ENCODE assay signal across 8 mouse cellular contexts in the genomic region with DNA sequence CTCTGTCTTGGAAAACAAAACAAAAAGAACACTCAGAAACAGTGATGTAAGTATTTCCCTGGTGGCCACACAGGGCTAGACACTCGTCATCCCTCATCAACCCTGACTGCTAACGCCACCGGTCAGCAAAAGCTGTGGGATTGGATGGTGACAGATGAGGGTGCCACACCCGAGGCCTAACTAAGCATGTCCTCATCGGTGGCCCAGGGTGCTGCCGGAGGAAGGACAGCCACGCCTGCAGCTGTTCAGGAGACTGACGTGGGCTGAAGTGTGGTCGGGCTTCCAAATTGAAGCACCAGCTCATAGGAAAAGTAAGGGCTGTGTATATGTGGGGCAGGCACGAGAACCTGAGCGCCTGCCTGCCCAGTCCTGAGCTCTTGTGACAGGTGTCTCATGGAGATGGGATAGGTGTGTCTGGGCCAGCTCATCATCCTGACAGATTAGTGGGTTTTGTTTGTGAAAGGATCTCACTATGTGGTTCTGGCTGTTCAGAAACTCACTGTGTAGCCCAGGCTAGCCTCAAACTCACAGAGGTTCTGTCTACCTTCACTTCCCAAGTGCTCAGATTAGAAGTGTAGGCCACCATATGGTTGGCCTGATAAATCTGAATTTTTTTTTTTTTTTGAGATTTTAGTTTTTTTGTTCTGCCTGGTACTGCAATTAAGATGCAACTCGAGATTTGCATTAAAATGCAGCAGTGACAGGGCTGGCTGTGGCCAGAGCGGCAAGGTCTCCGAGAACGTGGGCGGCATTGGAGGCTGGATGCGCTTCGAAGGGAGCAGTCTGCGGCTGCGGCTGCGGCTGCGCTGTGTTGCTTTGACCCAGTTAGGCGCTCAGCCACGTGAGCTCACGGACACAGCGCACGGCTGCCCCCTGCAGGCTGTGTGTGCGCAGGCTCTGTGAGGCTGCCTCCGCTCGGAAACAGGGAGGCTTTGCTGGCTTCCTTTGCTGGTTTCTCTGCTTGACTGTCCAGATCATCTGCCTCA. TPM values are rescaled to one million over a fixed set of nuclear protein-coding genes. Genes with fewer than 3 reads are reported as not detected.
DNase-seq lines count a peak whose midpoint lies in the region; ATAC-seq and TF ChIP-seq lines count a peak whose summit lies in the region.

No protein-coding gene starts in this region.

- no peaks in the 10 kb centered on the region for H3K9me3 ChIP-seq in heart, embryonic 13.5 days
- H3K9me3 ChIP-seq in kidney, postnatal 0 days (replicated peaks; ENCODE audit: low read length) = no peaks in the 10 kb centered on the region
- H3K9me3 ChIP-seq in liver, embryonic 12.5 days (replicated peaks) = no peaks in the 10 kb centered on the region
- no peaks in the 10 kb centered on the region for H3K9me3 ChIP-seq in stomach, embryonic 14.5 days (ENCODE audit: control insufficient read depth, low read depth, low read length)

- H3K4me3 ChIP-seq in heart, embryonic 13.5 days = 0 out of 2 replicates have a peak overlapping the region, but pooled peaks have one; percentile 26
- no peak overlapping the region for H3K4me3 ChIP-seq in kidney, postnatal 0 days (replicated peaks; ENCODE audit: low read depth, low read length)
- no peak overlapping the region for H3K4me3 ChIP-seq in liver, embryonic 12.5 days
- 0 out of 2 replicates have a peak overlapping the region, but pooled peaks have one; percentile 3 for H3K4me3 ChIP-seq in stomach, embryonic 14.5 days (ENCODE audit: low read depth, low read length)

- H3K4me2 ChIP-seq in heart, embryonic 13.5 days = peak overlapping the region; percentile 58
- H3K4me2 ChIP-seq in kidney, postnatal 0 days (ENCODE audit: low read length) = no peak overlapping the region
- H3K4me2 ChIP-seq in liver, embryonic 12.5 days = peak overlapping the region; percentile 38
- 0 out of 2 replicates have a peak overlapping the region, but pooled peaks have one; percentile 20 for H3K4me2 ChIP-seq in stomach, embryonic 14.5 days (replicated peaks; ENCODE audit: low read depth, low read length)

- peaks cover 28% of the 10 kb centered on the region for H3K36me3 ChIP-seq in heart, embryonic 13.5 days
- no peaks in the 10 kb centered on the region for H3K36me3 ChIP-seq in kidney, postnatal 0 days (ENCODE audit: insufficient read depth, low read length)
- H3K36me3 ChIP-seq in liver, embryonic 12.5 days = peaks cover 38% of the 10 kb centered on the region
- no peaks in the 10 kb centered on the region; the same call in 1 of the 2 replicates for H3K36me3 ChIP-seq in stomach, embryonic 14.5 days (ENCODE audit: control insufficient read depth, insufficient read depth, low read length)

- peak; percentile 96 for DNase-seq in CD4-positive, CD25-positive, alpha-beta regulatory T cell, adult 2 months (ENCODE audit: low read depth, low spot score)
- DNase-seq in brain, embryonic 14.5 days (ENCODE audit: low read depth) = peak; percentile 97
- DNase-seq in kidney, postnatal 0 days (ENCODE audit: low spot score) = peak; percentile 94
- DNase-seq in natural killer cell, adult 2 months (ENCODE audit: low spot score in 2 of 2) = peak; percentile 61 to 81

- no peaks in the 10 kb centered on the region for H3K27me3 ChIP-seq in heart, embryonic 13.5 days (replicated peaks)
- no peaks in the 10 kb centered on the region for H3K27me3 ChIP-seq in kidney, postnatal 0 days (ENCODE audit: insufficient read depth, low read length)
- no peaks in the 10 kb centered on the region for H3K27me3 ChIP-seq in liver, embryonic 12.5 days (replicated peaks)
- H3K27me3 ChIP-seq in stomach, embryonic 14.5 days (ENCODE audit: control insufficient read depth, insufficient read depth, low read length) = no peaks in the 10 kb centered on the region

- ATAC-seq in erythroid progenitor cell, adult 5-6 weeks (replicated peaks; ENCODE audit: low FRiP score, poor library complexity, severe bottlenecking) = peak; percentile 94
- ATAC-seq in heart, embryonic 13.5 days (ENCODE audit: extremely low read depth, insufficient number of reproducible peaks, low FRiP score, low TSS enrichment) = peak; percentile 49; the same call in 1 of the 2 replicates
- peak; percentile 90 for ATAC-seq in kidney, postnatal 0 days (replicated peaks; ENCODE audit: low FRiP score, low read depth)
- peak; percentile 84 for ATAC-seq in liver, embryonic 12.5 days
- ATAC-seq in stomach, embryonic 14.5 days (ENCODE audit: insufficient number of reproducible peaks, insufficient read depth, low FRiP score, low read depth) = peak; percentile 88

- H3K4me1 ChIP-seq in heart, embryonic 13.5 days = peaks cover 11% of the 10 kb centered on the region
- no peaks in the 10 kb centered on the region for H3K4me1 ChIP-seq in kidney, postnatal 0 days (replicated peaks; ENCODE audit: insufficient read depth, low read length)
- peaks cover 13% of the 10 kb centered on the region for H3K4me1 ChIP-seq in liver, embryonic 12.5 days
- no peaks in the 10 kb centered on the region for H3K4me1 ChIP-seq in stomach, embryonic 14.5 days (ENCODE audit: control insufficient read depth, insufficient read depth, low read length)

- no peak overlapping the region for H3K27ac ChIP-seq in heart, embryonic 13.5 days (replicated peaks)
- H3K27ac ChIP-seq in kidney, postnatal 0 days = no peak overlapping the region
- H3K27ac ChIP-seq in liver, embryonic 12.5 days = no peak overlapping the region
- H3K27ac ChIP-seq in stomach, embryonic 14.5 days (ENCODE audit: low read length) = no peak overlapping the region

- H3K9ac ChIP-seq in heart, embryonic 13.5 days = peak overlapping the region; percentile 66; the same call in 1 of the 2 replicates
- no peak overlapping the region for H3K9ac ChIP-seq in kidney, postnatal 0 days (ENCODE audit: low read depth, low read length)
- no peak overlapping the region for H3K9ac ChIP-seq in liver, embryonic 12.5 days
- H3K9ac ChIP-seq in stomach, embryonic 14.5 days (replicated peaks; ENCODE audit: low read depth, low read length) = no peak overlapping the region

- WGBS in heart, embryonic 13.5 days = 28% methylated on average over 30 of the region's 30 CpGs
- WGBS in kidney, postnatal 0 days = 30% methylated on average over 30 of the region's 30 CpGs
- WGBS in liver, embryonic 12.5 days (ENCODE audit: insufficient replicate concordance) = 29% methylated on average over 30 of the region's 30 CpGs
- 30% methylated on average over 30 of the region's 30 CpGs for WGBS in stomach, embryonic 14.5 days

- TF ChIP-seq POLR2A in brain, embryonic 14.5 days (IDR thresholded peaks at IDR 0.05; ENCODE audit: borderline replicate concordance, extremely low read depth, insufficient read depth, insufficient read length, poor library complexity, severe bottlenecking) = no peak

- TF ChIP-seq CTCF in brain, embryonic 14.5 days (IDR thresholded peaks at IDR 0.05; ENCODE audit: borderline replicate concordance, extremely low read depth, insufficient read depth, insufficient read length) = peak; percentile 95
- TF ChIP-seq CTCF in kidney, postnatal 0 days (IDR thresholded peaks at IDR 0.05; ENCODE audit: low read depth) = peak; percentile 98

RNA-seq across cellular contexts. Expression of a gene that starts 19.1 kb away (rescaled TPM):
- polyA plus RNA-seq in brain, embryonic 14.5 days (2012; rRNA removed) = 31.9 and 35.4 TPM in 2 replicates
- 8.4 and 22.7 TPM in 2 replicates for total RNA-seq in erythroid progenitor cell, adult 5-6 weeks (2015; ENCODE audit: low replicate concordance)
- total RNA-seq in erythroid progenitor cell, adult 5-6 weeks (2017; ENCODE audit: low replicate concordance) = 4.8 and 11.3 TPM in 2 replicates
- 41.0 and 45.5 TPM in 2 replicates for polyA plus RNA-seq in heart, embryonic 13.5 days (2015; fragmentation: Nextera tagmentation; extraction: Ambion mirVana)
- 57.8 and 61.4 TPM in 2 replicates for polyA plus RNA-seq in kidney, postnatal 0 days (2015; fragmentation: Nextera tagmentation; extraction: Ambion mirVana)
- polyA plus RNA-seq in liver, embryonic 12.5 days (2016; fragmentation: Nextera tagmentation; extraction: Ambion mirVana) = 36.3 and 36.5 TPM in 2 replicates
- 56.1 and 60.8 TPM in 2 replicates for polyA plus RNA-seq in stomach, embryonic 14.5 days (2014; fragmentation: Nextera tagmentation; extraction: Ambion mirVana)

RNA-seq across cellular contexts. Expression of a gene that starts 19.1 kb away (rescaled TPM):
- 31.1 and 40.7 TPM in 2 replicates for polyA plus RNA-seq in brain, embryonic 14.5 days (2012; rRNA removed)
- total RNA-seq in erythroid progenitor cell, adult 5-6 weeks (2015; ENCODE audit: low replicate concordance) = 5.4 and 6.3 TPM in 2 replicates
- 1.2 and 8.1 TPM in 2 replicates for total RNA-seq in erythroid progenitor cell, adult 5-6 weeks (2017; ENCODE audit: low replicate concordance)
- polyA plus RNA-seq in heart, embryonic 13.5 days (2015; fragmentation: Nextera tagmentation; extraction: Ambion mirVana) = 35.4 and 41.6 TPM in 2 replicates
- 45.7 and 48.9 TPM in 2 replicates for polyA plus RNA-seq in kidney, postnatal 0 days (2015; fragmentation: Nextera tagmentation; extraction: Ambion mirVana)
- 28.4 and 28.5 TPM in 2 replicates for polyA plus RNA-seq in liver, embryonic 12.5 days (2016; fragmentation: Nextera tagmentation; extraction: Ambion mirVana)
- polyA plus RNA-seq in stomach, embryonic 14.5 days (2014; fragmentation: Nextera tagmentation; extraction: Ambion mirVana) = 49.8 and 58.0 TPM in 2 replicates

RNA-seq across cellular contexts. Expression of a gene that starts 26.5 kb away (rescaled TPM):
- 500 and 599 TPM in 2 replicates for polyA plus RNA-seq in brain, embryonic 14.5 days (2012; rRNA removed)
- total RNA-seq in erythroid progenitor cell, adult 5-6 weeks (2015; ENCODE audit: low replicate concordance) = 18.0 and 31.7 TPM in 2 replicates
- total RNA-seq in erythroid progenitor cell, adult 5-6 weeks (2017; ENCODE audit: low replicate concordance) = 38.2 and 63.6 TPM in 2 replicates
- 95.2 and 103 TPM in 2 replicates for polyA plus RNA-seq in heart, embryonic 13.5 days (2015; fragmentation: Nextera tagmentation; extraction: Ambion mirVana)
- 52.6 and 61.3 TPM in 2 replicates for polyA plus RNA-seq in kidney, postnatal 0 days (2015; fragmentation: Nextera tagmentation; extraction: Ambion mirVana)
- polyA plus RNA-seq in liver, embryonic 12.5 days (2016; fragmentation: Nextera tagmentation; extraction: Ambion mirVana) = 35.6 TPM in 2 replicates
- polyA plus RNA-seq in stomach, embryonic 14.5 days (2014; fragmentation: Nextera tagmentation; extraction: Ambion mirVana) = 111 and 120 TPM in 2 replicates

RNA-seq across cellular contexts. Expression of a gene that starts 54.2 kb away (rescaled TPM):
- polyA plus RNA-seq in brain, embryonic 14.5 days (2012; rRNA removed) = 21.9 and 27.9 TPM in 2 replicates
- total RNA-seq in erythroid progenitor cell, adult 5-6 weeks (2015; ENCODE audit: low replicate concordance) = 1.8 and 2.1 TPM in 2 replicates
- 0.39 and 2.3 TPM in 2 replicates for total RNA-seq in erythroid progenitor cell, adult 5-6 weeks (2017; ENCODE audit: low replicate concordance)
- 7.8 and 8.3 TPM in 2 replicates for polyA plus RNA-seq in heart, embryonic 13.5 days (2015; fragmentation: Nextera tagmentation; extraction: Ambion mirVana)
- polyA plus RNA-seq in kidney, postnatal 0 days (2015; fragmentation: Nextera tagmentation; extraction: Ambion mirVana) = 6.3 and 6.8 TPM in 2 replicates
- polyA plus RNA-seq in liver, embryonic 12.5 days (2016; fragmentation: Nextera tagmentation; extraction: Ambion mirVana) = 19.4 and 20.9 TPM in 2 replicates
- polyA plus RNA-seq in stomach, embryonic 14.5 days (2014; fragmentation: Nextera tagmentation; extraction: Ambion mirVana) = 7.8 and 9.2 TPM in 2 replicates

RNA-seq across cellular contexts. Expression of a gene that starts 60.0 kb away (rescaled TPM):
- polyA plus RNA-seq in brain, embryonic 14.5 days (2012; rRNA removed) = 1,393 and 1,883 TPM in 2 replicates
- 2.5 and 9.4 TPM in 2 replicates for total RNA-seq in erythroid progenitor cell, adult 5-6 weeks (2015; ENCODE audit: low replicate concordance)
- 5.2 and 10.0 TPM in 2 replicates for total RNA-seq in erythroid progenitor cell, adult 5-6 weeks (2017; ENCODE audit: low replicate concordance)
- polyA plus RNA-seq in heart, embryonic 13.5 days (2015; fragmentation: Nextera tagmentation; extraction: Ambion mirVana) = 279 and 320 TPM in 2 replicates
- 135 and 148 TPM in 2 replicates for polyA plus RNA-seq in kidney, postnatal 0 days (2015; fragmentation: Nextera tagmentation; extraction: Ambion mirVana)
- 54.1 and 54.6 TPM in 2 replicates for polyA plus RNA-seq in liver, embryonic 12.5 days (2016; fragmentation: Nextera tagmentation; extraction: Ambion mirVana)
- polyA plus RNA-seq in stomach, embryonic 14.5 days (2014; fragmentation: Nextera tagmentation; extraction: Ambion mirVana) = 548 and 555 TPM in 2 replicates

Comparison
In these comparisons a context has a peak if more than half of its experiments do, and no peak if none do; other contexts are left out.
1. H3K4me3 ChIP-seq: peak in heart, embryonic 13.5 days (single experiment) and stomach, embryonic 14.5 days (single experiment); none in kidney, postnatal 0 days (single experiment) and liver, embryonic 12.5 days (single experiment).
2. Peak in every context shown above with its lines, with median percentiles within 50 percentile points of each other: DNase-seq and ATAC-seq.